Mouse (Mus musculus) right cerebral cortex, adult 18-20 months (tissue): ENCODE measurements at regions not wholly inside any gene's neighbourhood (a gene's known extent, or its start where the extent isn't known, plus 50 kb on each side); places are given as distances from the start of the nearest gene placed in this dataset.

ENCODE experiments used
- DNase-seq: peaks from one replicate; pipeline ENCODE4 v3.0.0; 2022; ENCODE audit warnings: mixed read lengths

- no peak for DNase-seq
These were observed 1333.5 kb upstream of the Gm38303 start for GRCm38 (mm10) chr3:11668960-11669359.

DNA sequence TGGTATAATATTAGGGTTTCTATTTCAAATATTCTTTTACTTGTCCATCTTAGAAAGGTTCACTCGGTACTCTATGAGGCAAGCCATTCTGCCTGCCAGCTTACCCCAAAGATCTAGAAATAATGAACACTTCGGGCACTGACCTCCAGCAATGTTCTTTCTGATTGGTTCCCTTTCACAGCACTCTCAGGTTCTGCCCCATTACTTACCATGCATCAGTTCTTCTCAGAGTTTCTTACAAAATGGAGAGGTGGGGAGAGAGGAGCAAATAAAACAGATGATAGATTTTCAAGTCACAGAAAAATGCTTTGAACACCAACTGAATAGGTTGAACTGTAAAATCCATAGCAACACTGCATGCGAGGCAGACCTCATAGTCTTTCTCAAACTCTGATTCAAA, 1303.8 kb upstream of the Gm38303 start:
- DNase-seq, result no peak

DNA sequence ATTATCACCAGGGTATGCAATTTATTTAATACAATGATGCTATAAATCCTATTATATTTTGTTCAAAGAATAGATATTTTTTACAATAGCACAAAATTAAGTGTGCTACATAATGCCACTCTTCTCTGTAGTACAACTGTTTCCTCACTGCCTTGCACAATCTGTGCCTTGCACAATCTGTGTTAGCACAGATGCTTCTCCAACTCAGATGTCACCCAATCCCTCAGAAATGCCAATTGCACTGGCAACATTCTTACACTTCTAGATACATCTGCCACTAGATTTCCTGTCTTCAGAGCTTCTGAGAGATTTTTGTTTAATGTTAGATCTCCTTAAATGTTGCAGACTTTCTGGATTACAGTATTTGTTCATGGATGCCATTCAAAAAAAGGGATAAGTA, 1266.0 kb upstream of the Gm38303 start:
- DNase-seq, result peak; percentile 3

GRCm38 (mm10) chr3:11563851-11564250, 1228.4 kb upstream of the Gm38303 start:
- no peak for DNase-seq

DNA sequence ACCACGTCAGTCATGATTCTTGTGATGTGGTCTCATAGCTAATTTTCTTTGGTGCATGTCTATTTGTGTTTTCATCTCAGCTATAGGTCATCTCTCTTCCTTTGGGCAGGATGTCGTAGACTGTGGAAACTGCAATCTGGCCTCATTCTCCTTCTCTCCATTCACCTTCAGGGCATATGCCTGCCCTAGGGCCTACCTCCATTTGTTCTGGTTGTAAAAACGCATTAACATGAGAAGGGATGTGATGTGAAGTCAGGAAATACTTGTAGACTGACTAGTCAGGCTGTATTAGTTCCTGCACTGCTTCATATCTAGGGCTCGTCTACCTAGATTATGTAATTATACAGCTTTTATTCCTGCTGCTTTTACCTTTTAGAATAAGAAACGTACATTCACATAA, 1227.4 kb upstream of the Gm38303 start:
- no peak for DNase-seq
